20 mouse cellular contexts compared by ENCODE assay signal in the genomic region with DNA sequence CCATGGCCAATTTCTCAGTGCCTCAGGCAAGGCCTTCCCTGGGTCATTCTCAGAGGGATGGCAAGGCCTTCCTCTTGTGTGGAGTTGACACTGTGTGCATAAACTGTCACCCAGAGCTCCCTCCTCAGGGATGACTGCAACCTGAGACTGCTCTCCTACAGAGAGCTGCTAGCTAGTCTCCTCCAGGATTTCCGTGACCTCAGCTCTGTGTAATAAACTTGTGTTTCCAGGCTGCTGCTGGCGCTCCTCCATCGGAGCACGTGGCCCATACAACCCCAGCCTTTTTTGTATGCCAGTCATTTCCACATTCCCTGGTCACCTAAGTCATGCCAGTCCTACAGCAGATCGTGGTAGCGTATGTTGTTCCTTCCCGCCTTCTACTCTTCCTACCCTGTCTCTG.
A peak's percentile ranks its signal among the peaks of the same experiment; 100 is the strongest.
DNase-seq lines count a peak whose midpoint lies in the region; ATAC-seq lines count a peak whose summit lies in the region.
"Had no signal": no experiment of that assay in that cellular context is flagged by ENCODE, and none has a peak within 500 bp of the region (broad histone marks: within the 10 kb centered on the region; RNA-seq: fewer than 3 reads in every experiment).

No protein-coding gene starts in this region.

- H3K36me3 ChIP-seq in heart, embryonic 13.5 days: no peaks in the 10 kb centered on the region
- no peaks in the 10 kb centered on the region for H3K36me3 ChIP-seq in kidney, embryonic 14.5 days (ENCODE audit: control insufficient read depth, insufficient read depth, low read length)
- H3K36me3 ChIP-seq: embryonic facial prominence, embryonic 13.5 days; midbrain, embryonic 15.5 days had no signal

- 79% methylated on average over 7 of the region's 7 CpGs for WGBS in heart, embryonic 13.5 days
- 74% methylated on average over 7 of the region's 7 CpGs for WGBS in kidney, embryonic 14.5 days

- no peaks in the 10 kb centered on the region for H3K27me3 ChIP-seq in heart, embryonic 13.5 days (replicated peaks)
- no peaks in the 10 kb centered on the region for H3K27me3 ChIP-seq in kidney, embryonic 14.5 days (ENCODE audit: control insufficient read depth, insufficient read depth, low read length)
- H3K27me3 ChIP-seq: embryonic facial prominence, embryonic 13.5 days; midbrain, embryonic 15.5 days had no signal

- H3K9me3 ChIP-seq in heart, embryonic 13.5 days: no peaks in the 10 kb centered on the region
- no peaks in the 10 kb centered on the region; the same call in 1 of the 2 replicates for H3K9me3 ChIP-seq in kidney, embryonic 14.5 days (ENCODE audit: control insufficient read depth, low read length)
- H3K9me3 ChIP-seq: embryonic facial prominence, embryonic 13.5 days; midbrain, embryonic 15.5 days had no signal

- ATAC-seq in heart, embryonic 13.5 days (ENCODE audit: extremely low read depth, insufficient number of reproducible peaks, low FRiP score, low TSS enrichment): no peak
- 0 out of 2 replicates have a peak, but pooled peaks have one; percentile 33 for ATAC-seq in kidney, embryonic 14.5 days (ENCODE audit: low FRiP score, low TSS enrichment)
- ATAC-seq: forebrain, postnatal 0 days; midbrain, embryonic 15.5 days had no signal

- peak overlapping the region; percentile 94 for H3K27ac ChIP-seq in heart, embryonic 13.5 days (replicated peaks)
- no peak overlapping the region for H3K27ac ChIP-seq in kidney, embryonic 14.5 days (ENCODE audit: low read depth, low read length)
- H3K27ac ChIP-seq: embryonic facial prominence, embryonic 13.5 days; left cerebral cortex, adult 2 months; midbrain, embryonic 15.5 days had no signal

- no peak overlapping the region for H3K4me3 ChIP-seq in heart, embryonic 13.5 days
- no peak overlapping the region for H3K4me3 ChIP-seq in kidney, embryonic 14.5 days (ENCODE audit: low read length)
- H3K4me3 ChIP-seq: embryonic facial prominence, embryonic 13.5 days; heart, adult 2 months; left cerebral cortex, adult 2 months; midbrain, embryonic 15.5 days; myocyte had no signal

- peaks cover 36% of the 10 kb centered on the region for H3K4me1 ChIP-seq in heart, embryonic 13.5 days
- peaks cover 7% of the 10 kb centered on the region; the same call in 1 of the 2 replicates for H3K4me1 ChIP-seq in kidney, embryonic 14.5 days (ENCODE audit: control insufficient read depth, insufficient read depth, low read length)

- no peak overlapping the region for H3K4me2 ChIP-seq in heart, embryonic 13.5 days
- H3K4me2 ChIP-seq in kidney, embryonic 14.5 days (replicated peaks; ENCODE audit: low read depth, low read length): no peak overlapping the region
- H3K4me2 ChIP-seq: embryonic facial prominence, embryonic 13.5 days; liver, embryonic 11.5 days; midbrain, embryonic 15.5 days had no signal

- 0 out of 2 replicates have a peak overlapping the region, but pooled peaks have one; percentile 8 for H3K9ac ChIP-seq in heart, embryonic 13.5 days
- H3K9ac ChIP-seq in kidney, embryonic 14.5 days (ENCODE audit: low read depth, low read length): no peak overlapping the region
- H3K9ac ChIP-seq: embryonic facial prominence, embryonic 13.5 days; forebrain, postnatal 0 days; midbrain, embryonic 15.5 days had no signal

- DNase-seq in adrenal gland, postnatal 14 days: peak; percentile 14
- no peak for DNase-seq in adrenal gland, postnatal 25 days
- no peak for DNase-seq in heart, adult 11 months
- DNase-seq in kidney, postnatal 10 days: no peak
- DNase-seq in NIH3T3 (ENCODE audit: low read depth): peak; percentile 4
- DNase-seq: cerebellum, adult 9-11 months; forebrain, postnatal 0 days; heart, adult 2 months; kidney, postnatal 4 days; layer of hippocampus, adult 9-11 months; lung, adult 18-20 months; lung, postnatal 14 days; thymus, postnatal 25 days had no signal

Comparison
In these comparisons a context has a peak if more than half of its experiments do, and no peak if none do; other contexts are left out.
1. DNase-seq: peak in adrenal gland, postnatal 14 days (single experiment) and NIH3T3 (single experiment); none in adrenal gland, postnatal 25 days (single experiment), heart, adult 11 months (single experiment) and kidney, postnatal 10 days (single experiment).